Mouse (Mus musculus): ENCODE measurements around the gene Dmap1.

Gene Dmap1

GRCm38 (mm10) chr4:117681931-117682461 is at the start of gene Dmap1:
TSS of gene Dmap1 (minus strand) at chr4:117682273.
- in situ Hi-C loops (cut with MboI; ENCODE audit: low pct_unique_long_range_greater_than_20kb in 1 of 2, low sequenced_read_pairs in 2 of 2, unreplicated experiment in 1 of 2) = no loop called here

DNA sequence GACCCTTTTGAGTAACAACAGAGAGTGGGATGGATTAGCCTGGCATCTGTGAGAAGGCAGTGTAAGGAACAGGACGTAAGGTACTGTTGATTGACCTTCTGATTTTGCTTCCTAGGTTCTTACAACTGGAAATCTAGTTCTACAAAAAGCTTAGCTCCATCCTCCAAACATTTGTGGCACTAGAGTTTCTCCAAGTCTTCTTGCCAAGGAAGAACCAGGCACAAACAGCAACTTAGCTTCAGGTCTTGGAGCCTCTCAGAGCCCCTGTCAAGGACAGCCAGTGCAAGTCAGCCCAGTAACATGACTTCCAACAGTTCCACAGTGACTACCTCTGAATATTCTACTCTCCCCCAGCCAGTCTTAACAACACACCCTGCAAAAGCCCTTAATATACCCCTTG is 42.0 kb upstream of the Dmap1 start, which contains the start of gene Gm12845:
Gm12845 (plus strand) TSS at position 301 of the 400 bp plus-strand sequence.
- in situ Hi-C loops (cut with MboI; ENCODE audit: low pct_unique_long_range_greater_than_20kb in 1 of 2, low sequenced_read_pairs in 2 of 2, unreplicated experiment in 1 of 2) = loop anchor here in 1 of 2 experiments (25.0 kb wide), 1 partner anchor 613 kb away; no protein-coding TSS in a partner anchor

DNA sequence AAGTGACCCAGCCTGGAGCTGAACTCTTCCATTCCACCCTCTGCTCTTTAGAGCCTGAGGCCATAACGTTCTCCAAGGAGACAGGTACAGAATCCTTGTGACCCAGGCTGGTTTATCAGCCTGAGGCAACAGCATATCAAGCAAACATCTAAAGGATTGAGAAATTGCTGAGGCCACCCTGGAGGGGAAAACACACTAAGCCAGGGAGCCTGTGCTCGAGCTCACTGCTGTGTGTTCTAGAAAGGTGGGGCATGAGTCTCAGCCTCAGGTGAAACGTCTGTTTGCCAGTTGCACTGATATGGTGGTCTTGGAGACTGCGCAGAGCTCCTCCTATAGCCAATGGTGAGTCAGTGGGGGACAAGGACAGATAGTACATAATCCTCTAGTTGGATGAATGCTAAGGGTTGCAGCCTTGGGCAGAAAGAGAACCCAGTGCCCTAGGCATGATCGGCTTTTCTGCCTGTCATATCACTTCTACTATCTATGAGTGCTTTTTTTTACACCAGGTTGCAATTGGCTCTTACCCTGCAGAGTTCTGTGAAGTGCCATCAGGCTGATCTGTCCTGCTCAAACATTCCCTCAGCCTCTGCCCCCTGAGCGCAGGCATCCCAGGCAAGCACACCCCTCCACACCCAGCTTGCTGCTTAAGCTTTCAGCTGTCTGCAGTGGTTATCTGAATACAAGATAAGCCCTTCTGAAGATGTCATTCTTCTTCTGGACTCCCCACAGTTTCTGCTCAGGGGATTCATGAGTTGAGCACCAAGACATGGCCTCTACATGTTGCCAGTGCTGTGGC is 31.4 kb upstream of the Dmap1 start:
- in situ Hi-C loops (cut with MboI; ENCODE audit: low pct_unique_long_range_greater_than_20kb in 1 of 2, low sequenced_read_pairs in 2 of 2, unreplicated experiment in 1 of 2) = loop anchor here in 1 of 2 experiments (10.0 to 25.0 kb wide), 2 partner anchors 51 to 624 kb away; partner anchors contain the start of gene Klf17

- in situ Hi-C loops (cut with MboI; ENCODE audit: low pct_unique_long_range_greater_than_20kb in 1 of 2, low sequenced_read_pairs in 2 of 2, unreplicated experiment in 1 of 2) = loop anchor here in 1 of 2 experiments (10.0 to 25.0 kb wide), 2 partner anchors 52 to 625 kb away; partner anchors contain the start of gene Klf17
Observed at GRCm38 (mm10) chr4:117712314-117712713, 30.2 kb upstream of the Dmap1 start.

DNA sequence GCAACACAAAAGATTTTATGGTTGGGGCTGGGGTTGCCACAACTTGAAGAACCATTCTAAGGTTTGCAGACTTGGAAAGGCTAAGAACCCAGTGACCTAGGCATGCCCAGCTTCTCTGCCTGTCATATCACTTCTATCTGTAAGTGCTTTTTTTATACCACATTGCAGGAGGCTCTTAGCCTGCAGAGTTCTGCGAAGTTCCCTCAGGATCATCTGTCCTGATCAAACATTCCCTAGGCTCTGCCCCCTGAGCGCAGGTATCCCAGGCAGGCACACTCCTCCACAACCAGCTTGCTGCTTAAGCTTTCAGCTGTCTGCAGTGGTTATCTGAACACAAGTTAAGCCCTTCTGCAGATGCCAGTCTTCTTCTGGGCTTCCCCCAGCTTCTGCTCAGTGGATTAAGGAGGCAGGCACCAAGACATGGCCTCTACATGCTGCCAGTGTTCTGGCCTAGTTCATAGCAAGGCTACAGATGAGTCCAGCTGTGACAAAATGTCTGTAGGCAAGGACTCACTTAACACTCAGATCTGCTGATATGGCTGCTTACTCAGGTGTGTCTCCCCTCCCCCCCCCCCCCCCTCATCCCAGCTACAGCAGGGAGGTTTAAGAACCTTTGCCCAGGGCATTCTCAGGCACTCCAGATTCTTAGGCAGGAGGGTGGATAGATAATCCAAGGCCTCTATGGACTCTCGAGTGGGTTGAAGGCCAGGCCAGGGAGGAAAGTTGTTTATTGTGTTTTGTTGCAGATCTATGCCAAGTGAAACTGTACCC is 26.9 kb upstream of the Dmap1 start:
- in situ Hi-C loops (cut with MboI; ENCODE audit: low pct_unique_long_range_greater_than_20kb in 1 of 2, low sequenced_read_pairs in 2 of 2, unreplicated experiment in 1 of 2) = loop anchor here in 1 of 2 experiments (25.0 kb wide), 1 partner anchor 628 kb away; no protein-coding TSS in a partner anchor

DNA sequence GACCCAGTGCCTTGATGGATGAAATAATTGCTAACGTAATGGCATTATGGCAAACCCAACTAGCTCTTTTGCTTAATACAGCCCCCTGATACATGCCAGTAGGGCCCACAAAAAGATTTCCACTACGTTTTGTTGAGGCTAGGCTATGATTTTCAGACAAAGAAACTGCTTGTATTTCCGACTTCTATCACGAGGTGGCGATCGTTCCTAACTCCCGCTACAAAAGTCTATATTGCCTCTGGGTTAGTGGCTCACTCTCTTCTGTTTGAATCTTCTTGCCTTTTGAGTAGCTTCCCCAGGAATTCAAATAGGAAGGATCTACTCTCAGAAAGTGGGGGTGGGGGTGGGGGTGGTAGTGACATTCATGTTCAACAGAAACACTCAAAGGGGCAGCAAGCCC is 23.3 kb upstream of the Dmap1 start:
- in situ Hi-C loops (cut with MboI; ENCODE audit: low pct_unique_long_range_greater_than_20kb in 1 of 2, low sequenced_read_pairs in 2 of 2, unreplicated experiment in 1 of 2) = loop anchor here in 1 of 2 experiments (25.0 kb wide), 1 partner anchor 632 kb away; no protein-coding TSS in a partner anchor

GRCm38 (mm10) chr4:117686354-117686753 is 4.3 kb upstream of the Dmap1 start:
- in situ Hi-C loops (cut with MboI; ENCODE audit: low pct_unique_long_range_greater_than_20kb in 1 of 2, low sequenced_read_pairs in 2 of 2, unreplicated experiment in 1 of 2) = no loop called here

- in situ Hi-C loops (cut with MboI; ENCODE audit: low pct_unique_long_range_greater_than_20kb in 1 of 2, low sequenced_read_pairs in 2 of 2, unreplicated experiment in 1 of 2) = no loop called here
Observed at GRCm38 (mm10) chr4:117683048-117683768, 1.1 kb upstream of the Dmap1 start.

DNA sequence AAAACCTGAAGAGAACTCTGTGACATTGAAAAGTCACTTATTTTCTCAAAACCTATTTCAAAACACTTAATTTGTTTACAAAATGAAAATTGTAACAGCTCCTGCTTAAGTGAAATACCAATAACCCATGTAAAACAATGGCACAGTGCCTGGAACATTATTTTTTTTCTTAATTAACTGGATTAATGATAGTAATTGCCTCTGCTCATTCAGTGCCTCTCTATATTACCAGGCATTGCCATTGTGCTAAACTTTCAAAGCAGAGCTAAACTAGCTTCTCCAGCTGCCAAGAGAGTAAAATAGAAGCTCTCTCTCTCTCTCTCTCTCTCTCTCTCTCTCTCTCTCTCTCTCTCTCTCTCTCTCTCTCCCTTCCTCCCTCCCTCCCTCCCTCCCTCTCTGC is 390 bp upstream of the Dmap1 start:
- in situ Hi-C loops (cut with MboI; ENCODE audit: low pct_unique_long_range_greater_than_20kb in 1 of 2, low sequenced_read_pairs in 2 of 2, unreplicated experiment in 1 of 2) = no loop called here

GRCm38 (mm10) chr4:117680963-117681362 is 1.1 kb downstream of the Dmap1 start:
- in situ Hi-C loops (cut with MboI; ENCODE audit: low pct_unique_long_range_greater_than_20kb in 1 of 2, low sequenced_read_pairs in 2 of 2, unreplicated experiment in 1 of 2) = no loop called here

DNA sequence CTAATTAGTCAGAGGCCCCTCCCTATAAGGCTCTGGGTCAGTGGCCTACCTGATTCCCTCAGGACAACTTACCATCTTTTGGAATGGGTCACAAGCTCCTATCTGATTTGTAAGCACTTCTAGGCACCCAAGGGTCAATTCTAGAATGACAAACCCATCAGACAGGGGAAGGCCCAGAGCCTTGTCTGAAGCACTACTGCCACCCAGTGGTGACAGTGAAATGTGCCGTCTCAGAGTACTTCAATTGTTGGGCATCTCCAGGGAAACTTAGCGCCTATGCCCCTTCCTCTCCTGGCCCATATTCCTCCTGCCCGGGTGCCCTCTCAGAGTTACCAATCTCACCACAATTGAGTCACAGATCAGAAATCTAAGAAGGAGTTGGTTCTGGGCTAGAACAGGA is 5.2 kb downstream of the Dmap1 start:
- in situ Hi-C loops (cut with MboI; ENCODE audit: low pct_unique_long_range_greater_than_20kb in 1 of 2, low sequenced_read_pairs in 2 of 2, unreplicated experiment in 1 of 2) = no loop called here

- in situ Hi-C loops (cut with MboI; ENCODE audit: low pct_unique_long_range_greater_than_20kb in 1 of 2, low sequenced_read_pairs in 2 of 2, unreplicated experiment in 1 of 2) = no loop called here
Observed at GRCm38 (mm10) chr4:117673901-117674300, 8.2 kb downstream of the Dmap1 start.

DNA sequence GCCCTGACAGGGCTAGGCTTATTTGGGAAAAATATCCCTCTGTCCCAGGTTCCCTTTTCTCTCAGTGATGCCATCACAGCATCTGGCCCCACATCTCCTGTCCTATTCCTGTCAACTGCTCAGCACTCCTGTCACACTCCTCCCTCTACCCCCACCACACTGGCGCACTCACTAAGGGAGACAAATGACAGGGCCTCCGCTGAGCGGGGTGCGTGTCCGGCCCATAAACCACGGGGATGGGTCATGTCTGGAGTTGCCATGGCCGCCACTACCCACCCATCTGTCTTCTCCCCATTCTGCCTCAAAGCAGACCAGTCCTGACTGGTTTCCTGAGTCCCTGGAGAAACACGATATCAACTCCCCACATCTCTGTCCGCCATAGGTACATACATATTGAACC is 10.0 kb downstream of the Dmap1 start:
- in situ Hi-C loops (cut with MboI; ENCODE audit: low pct_unique_long_range_greater_than_20kb in 1 of 2, low sequenced_read_pairs in 2 of 2, unreplicated experiment in 1 of 2) = no loop called here

GRCm38 (mm10) chr4:117669874-117670273 is 12.2 kb downstream of the Dmap1 start:
- in situ Hi-C loops (cut with MboI; ENCODE audit: low pct_unique_long_range_greater_than_20kb in 1 of 2, low sequenced_read_pairs in 2 of 2, unreplicated experiment in 1 of 2) = no loop called here

- in situ Hi-C loops (cut with MboI; ENCODE audit: low pct_unique_long_range_greater_than_20kb in 1 of 2, low sequenced_read_pairs in 2 of 2, unreplicated experiment in 1 of 2) = no loop called here
Observed at GRCm38 (mm10) chr4:117666054-117666453, 16.0 kb downstream of the Dmap1 start.

DNA sequence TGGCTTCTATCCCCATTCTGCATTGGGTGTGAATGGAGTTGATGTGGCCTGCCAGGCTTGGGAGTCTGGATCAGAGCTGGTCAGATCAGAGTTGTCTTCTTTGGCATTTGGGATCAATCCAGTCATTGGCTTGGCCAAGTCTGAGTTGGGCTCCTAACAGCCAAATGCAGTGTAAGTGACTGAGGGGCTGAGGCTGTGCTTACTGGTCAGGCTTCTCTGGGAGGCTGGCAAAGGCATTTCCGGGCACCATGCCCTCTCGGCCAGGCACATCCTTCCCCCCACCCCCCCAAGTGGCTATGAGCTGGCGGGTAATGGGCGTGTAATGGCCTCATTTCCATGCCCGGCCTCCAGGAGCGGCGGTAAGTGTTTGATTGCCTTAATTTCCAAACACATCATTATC is 16.5 kb downstream of the Dmap1 start:
- in situ Hi-C loops (cut with MboI; ENCODE audit: low pct_unique_long_range_greater_than_20kb in 1 of 2, low sequenced_read_pairs in 2 of 2, unreplicated experiment in 1 of 2) = no loop called here

- in situ Hi-C loops (cut with MboI; ENCODE audit: low pct_unique_long_range_greater_than_20kb in 1 of 2, low sequenced_read_pairs in 2 of 2, unreplicated experiment in 1 of 2) = no loop called here
Observed at GRCm38 (mm10) chr4:117664411-117665137, 17.5 kb downstream of the Dmap1 start.

- in situ Hi-C loops (cut with MboI; ENCODE audit: low pct_unique_long_range_greater_than_20kb in 1 of 2, low sequenced_read_pairs in 2 of 2, unreplicated experiment in 1 of 2) = no loop called here
Observed at GRCm38 (mm10) chr4:117660001-117660400, 22.1 kb downstream of the Dmap1 start.
